8 mouse cellular contexts compared by ENCODE assay signal in the genomic region with DNA sequence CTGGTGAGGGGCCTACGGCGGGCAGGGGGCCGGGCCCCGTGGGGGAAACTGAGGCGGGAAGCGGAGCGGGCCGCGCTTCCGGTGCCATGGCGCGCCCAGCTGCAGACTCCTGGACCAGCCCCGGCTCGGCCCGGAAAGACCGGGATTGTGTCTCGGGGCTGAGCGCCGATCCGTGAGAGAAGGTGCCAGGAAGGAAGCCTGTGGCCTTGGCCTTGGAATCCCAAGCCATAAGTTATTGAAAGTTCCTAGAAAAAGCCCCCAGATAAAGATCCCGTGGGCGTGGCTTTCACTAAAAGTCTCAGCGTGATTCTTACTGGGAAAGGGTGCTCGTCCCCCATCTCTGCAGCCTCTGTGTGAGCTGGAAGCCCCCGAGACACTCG. TPM values are rescaled to one million over a fixed set of nuclear protein-coding genes. Genes with fewer than 3 reads are reported as not detected.
DNase-seq lines count a peak whose midpoint lies in the region; ATAC-seq lines count a peak whose summit lies in the region.

No protein-coding gene starts in this region.

- WGBS in kidney, embryonic 15.5 days: under 1% methylated on average over 26 of the region's 26 CpGs
- under 1% methylated on average over 26 of the region's 26 CpGs for WGBS in midbrain, embryonic 16.5 days

- no peaks in the 10 kb centered on the region for H3K27me3 ChIP-seq in kidney, embryonic 15.5 days
- H3K27me3 ChIP-seq in midbrain, embryonic 16.5 days (ENCODE audit: control insufficient read depth, insufficient read depth, low read depth, low read length): no peaks in the 10 kb centered on the region

- peaks cover 52% of the 10 kb centered on the region for H3K4me1 ChIP-seq in kidney, embryonic 15.5 days
- peaks cover 24% of the 10 kb centered on the region for H3K4me1 ChIP-seq in brown adipose tissue, adult 24 weeks (ENCODE audit: control insufficient read depth, insufficient read depth, insufficient read length, low read length)
- peaks cover 29% of the 10 kb centered on the region for H3K4me1 ChIP-seq in midbrain, embryonic 16.5 days (ENCODE audit: control insufficient read depth, insufficient read depth, low read length)

- H3K9me3 ChIP-seq in kidney, embryonic 15.5 days (replicated peaks): no peaks in the 10 kb centered on the region
- no peaks in the 10 kb centered on the region for H3K9me3 ChIP-seq in midbrain, embryonic 16.5 days (replicated peaks; ENCODE audit: control insufficient read depth, low read length, poor library complexity, severe bottlenecking)

- no peak for ATAC-seq in kidney, embryonic 15.5 days (replicated peaks; ENCODE audit: low FRiP score)
- peak; percentile 42 for ATAC-seq in inflammation-experienced regulatory T-cells, adult 6 months
- peak; percentile 43 for ATAC-seq in midbrain, embryonic 16.5 days

- H3K4me2 ChIP-seq in kidney, embryonic 15.5 days: peak overlapping the region; percentile 92
- peak overlapping the region; percentile 99 for H3K4me2 ChIP-seq in midbrain, embryonic 16.5 days (ENCODE audit: low read length)

- DNase-seq in kidney, adult 9 months: no peak
- no peak for DNase-seq in left cerebral cortex, adult 8-10 months (ENCODE audit: low spot score in 2 of 2)
- DNase-seq in ovary, postnatal 14 days (ENCODE audit: low spot score): no peak
- DNase-seq in cerebellum, postnatal 36 days: no peak

- H3K9ac ChIP-seq in kidney, embryonic 15.5 days: peak overlapping the region; percentile 99
- peak overlapping the region; percentile 94 for H3K9ac ChIP-seq in midbrain, embryonic 16.5 days (ENCODE audit: low read depth, low read length)

- H3K27ac ChIP-seq in kidney, embryonic 15.5 days: peak overlapping the region; percentile 88
- H3K27ac ChIP-seq in brown adipose tissue, adult 24 weeks (replicated peaks; ENCODE audit: low read depth, low read length): peak overlapping the region; percentile 56
- peak overlapping the region; percentile 82 for H3K27ac ChIP-seq in midbrain, embryonic 16.5 days (ENCODE audit: low read length)

- H3K36me3 ChIP-seq in kidney, embryonic 15.5 days: peaks cover 34% of the 10 kb centered on the region
- H3K36me3 ChIP-seq in midbrain, embryonic 16.5 days (ENCODE audit: control insufficient read depth, insufficient read depth, low read length): peaks cover 18% of the 10 kb centered on the region

- H3K4me3 ChIP-seq in kidney, embryonic 15.5 days (replicated peaks): peak overlapping the region; percentile 99
- H3K4me3 ChIP-seq in brown adipose tissue, adult 24 weeks (ENCODE audit: insufficient read depth, low read depth, low read length): peak overlapping the region; percentile 75
- peak overlapping the region; percentile 94 for H3K4me3 ChIP-seq in midbrain, embryonic 16.5 days (ENCODE audit: low read depth, low read length)

RNA-seq across cellular contexts. Expression of a gene that starts 0.7 kb away (rescaled TPM):
- 94.1 and 101 TPM in 2 replicates for polyA plus RNA-seq in kidney, embryonic 15.5 days (2015; fragmentation: Nextera tagmentation; extraction: Ambion mirVana)
- 18.2 and 22.0 TPM in 2 replicates for polyA plus RNA-seq in brown adipose tissue, adult 24 weeks (2012; ENCODE audit: insufficient read depth, insufficient read length, missing spikeins)
- polyA plus RNA-seq in inflammation-experienced regulatory T-cells, adult 6 months (2017; shearing (Covaris generic)): 10 to 100 TPM; 43.9 to 55.0 (median 52.0) TPM
- polyA plus RNA-seq in midbrain, embryonic 16.5 days (2015; fragmentation: Nextera tagmentation; extraction: Ambion mirVana): 109 and 115 TPM in 2 replicates
- 10 to 100 TPM; 39.5 to 43.1 (median 41.9) TPM for total RNA-seq in left cerebral cortex, adult 8-10 months (2022)

RNA-seq across cellular contexts. Expression of a gene that starts 28.6 kb away (rescaled TPM):
- 20.8 and 22.3 TPM in 2 replicates for polyA plus RNA-seq in kidney, embryonic 15.5 days (2015; fragmentation: Nextera tagmentation; extraction: Ambion mirVana)
- polyA plus RNA-seq in brown adipose tissue, adult 24 weeks (2012; ENCODE audit: insufficient read depth, insufficient read length, missing spikeins): 2.7 and 5.5 TPM in 2 replicates
- 10 to 100 TPM in 1 of 3 experiments, 1 to 10 TPM in 2; 8.1 to 12.1 (median 9.6) TPM for polyA plus RNA-seq in inflammation-experienced regulatory T-cells, adult 6 months (2017; shearing (Covaris generic))
- 14.7 and 15.7 TPM in 2 replicates for polyA plus RNA-seq in midbrain, embryonic 16.5 days (2015; fragmentation: Nextera tagmentation; extraction: Ambion mirVana)
- 100 to 1,000 TPM; 214 to 238 (median 219) TPM for total RNA-seq in left cerebral cortex, adult 8-10 months (2022)
